Mouse (Mus musculus): ENCODE data around the gene Dhx15. TPM values are rescaled to one million over a fixed set of nuclear protein-coding genes. Genes with fewer than 3 reads are reported as not detected.
A peak's percentile ranks its signal among the peaks of the same experiment; 100 is the strongest.
"Not testable (repeated sequence)": the region's sequence is repeated elsewhere in the genome, so short reads cannot be mapped to it uniquely, and the experiment has no call there.

Gene Dhx15
- polyA plus RNA-seq (2012; rRNA removed): 87.5 and 99.1 TPM in 2 replicates

DNA sequence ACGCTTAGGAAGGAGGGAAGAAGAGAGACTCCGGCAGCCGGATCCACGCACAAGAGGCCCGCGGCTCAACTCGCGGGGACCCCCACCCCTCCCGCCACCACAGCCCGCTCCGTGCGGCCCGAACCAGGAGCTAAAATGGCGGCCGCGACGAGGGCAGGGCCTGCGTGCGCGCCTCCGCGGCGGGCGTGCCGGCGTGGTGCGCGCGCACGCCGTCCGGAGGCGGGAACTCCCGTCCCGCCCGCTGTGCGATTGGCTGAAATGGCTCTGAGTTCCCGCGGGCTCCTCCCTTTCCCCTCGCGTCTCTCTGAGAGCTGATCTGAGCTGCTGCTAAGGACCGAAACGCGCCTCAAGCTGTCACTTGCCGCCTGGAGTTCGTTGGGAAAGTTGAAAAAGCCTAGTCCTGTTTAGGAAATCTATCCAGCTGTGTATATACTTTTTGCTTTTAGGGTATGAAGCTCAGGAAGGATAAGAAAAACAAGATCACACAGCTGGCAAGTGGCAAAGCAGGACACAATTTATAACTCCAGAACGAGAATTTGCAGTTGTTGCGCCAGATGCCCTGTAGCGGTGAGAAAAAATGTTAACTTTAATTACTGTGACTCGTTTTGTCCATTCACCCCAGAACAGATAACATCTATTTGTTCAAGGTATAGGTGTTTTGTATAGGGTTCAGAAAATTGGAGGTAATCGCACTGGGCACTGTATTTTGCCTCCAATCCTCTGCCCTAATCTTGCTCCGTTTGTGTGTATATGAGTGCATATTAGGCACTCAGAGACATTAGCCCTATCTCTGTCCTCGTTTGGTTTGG lies at the start of gene Dhx15:
Dhx15 (minus strand) TSS at position 144 of the 809 bp plus-strand sequence.
- peak; percentile 87 for DNase-seq (ENCODE audit: low spot score)

DNA sequence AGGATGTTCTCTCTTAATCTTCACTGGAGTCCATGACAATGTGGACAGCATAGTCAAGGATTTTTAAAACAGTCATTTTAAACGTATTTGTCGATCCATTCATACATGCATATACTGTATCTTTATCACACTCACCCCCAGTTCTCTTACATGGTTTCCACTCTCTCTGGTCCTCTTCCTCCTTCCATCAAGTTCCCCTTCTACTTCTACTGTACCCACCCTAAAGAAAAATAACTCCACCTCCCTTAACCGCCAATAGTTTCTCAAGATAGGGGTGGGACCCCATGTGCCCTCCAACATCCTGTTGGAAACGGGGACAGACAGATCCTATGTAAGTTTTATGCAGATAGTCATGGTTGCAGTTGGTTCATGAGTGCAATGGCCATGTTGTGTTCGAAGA lies 48.6 kb upstream of the Dhx15 start:
- DNase-seq (ENCODE audit: low spot score): no peak

GRCm38 (mm10) chr5:52237956-52238735 lies 47.8 kb upstream of the Dhx15 start:
- DNase-seq (ENCODE audit: low spot score): no peak

GRCm38 (mm10) chr5:52236585-52236984 lies 46.3 kb upstream of the Dhx15 start:
- not testable (repeated sequence) for DNase-seq (ENCODE audit: low spot score)

- DNase-seq (ENCODE audit: low spot score): no peak
Measured at GRCm38 (mm10) chr5:52234570-52234969, 44.3 kb upstream of the Dhx15 start.

DNA sequence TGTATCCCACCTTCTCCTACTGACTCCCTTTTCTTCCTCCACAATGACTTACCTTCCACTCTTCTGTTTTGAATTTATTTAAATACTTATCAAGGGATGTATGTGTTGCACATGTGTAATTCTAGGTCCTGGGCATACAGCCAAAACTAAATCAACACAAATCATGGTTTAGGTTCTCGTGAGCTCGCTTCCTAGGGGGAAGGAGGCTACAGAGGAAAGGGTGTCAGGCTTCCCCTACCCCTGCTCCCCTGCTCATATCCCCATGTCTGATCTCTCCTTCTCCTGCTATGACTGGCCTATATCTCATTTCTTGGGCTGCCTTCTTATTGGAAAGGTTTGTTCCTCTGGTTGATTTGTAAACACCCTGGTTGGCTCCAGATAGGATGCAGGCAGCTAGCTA lies 43.6 kb upstream of the Dhx15 start:
- DNase-seq (ENCODE audit: low spot score): no peak

DNA sequence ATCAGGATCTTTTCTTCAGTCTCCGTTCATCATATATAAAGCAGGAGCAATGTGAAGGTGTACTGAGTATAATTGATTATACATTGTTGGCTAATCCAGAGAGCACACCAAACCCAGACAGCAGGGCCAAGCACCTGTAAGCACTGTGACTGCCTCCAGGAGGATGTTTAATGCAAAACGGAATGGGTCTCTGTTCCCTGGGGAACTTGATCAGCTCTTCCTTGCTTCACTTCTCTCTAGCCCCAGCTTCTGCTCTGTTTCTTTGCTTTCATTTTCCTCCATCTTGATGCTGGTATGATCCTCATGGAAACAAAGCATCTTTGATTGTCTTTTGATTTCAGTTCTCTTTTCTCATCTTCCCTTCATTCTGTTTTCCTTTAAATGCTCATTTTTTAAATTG lies 42.3 kb upstream of the Dhx15 start:
- no peak for DNase-seq (ENCODE audit: low spot score)

DNA sequence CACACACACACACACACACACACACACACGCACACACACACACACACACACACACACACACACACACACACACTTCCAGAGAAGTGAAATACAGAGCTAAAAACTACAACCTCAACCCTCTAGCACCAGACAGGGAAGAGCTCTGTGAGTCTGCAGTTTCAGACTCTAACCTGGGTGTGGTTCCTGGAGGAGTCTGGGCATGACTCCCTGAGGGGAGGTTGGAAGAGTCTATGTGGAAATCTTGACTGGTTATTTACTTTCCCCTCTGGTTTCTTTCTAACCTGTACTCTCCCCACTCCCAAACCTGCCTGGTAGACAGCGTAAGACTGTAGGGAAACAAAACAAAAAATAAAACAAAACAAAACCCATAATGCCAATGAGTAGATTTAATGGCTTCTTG lies 41.9 kb upstream of the Dhx15 start:
- DNase-seq (ENCODE audit: low spot score): no peak

- no peak for DNase-seq (ENCODE audit: low spot score)
Measured at GRCm38 (mm10) chr5:52230466-52230865, 40.2 kb upstream of the Dhx15 start.

DNA sequence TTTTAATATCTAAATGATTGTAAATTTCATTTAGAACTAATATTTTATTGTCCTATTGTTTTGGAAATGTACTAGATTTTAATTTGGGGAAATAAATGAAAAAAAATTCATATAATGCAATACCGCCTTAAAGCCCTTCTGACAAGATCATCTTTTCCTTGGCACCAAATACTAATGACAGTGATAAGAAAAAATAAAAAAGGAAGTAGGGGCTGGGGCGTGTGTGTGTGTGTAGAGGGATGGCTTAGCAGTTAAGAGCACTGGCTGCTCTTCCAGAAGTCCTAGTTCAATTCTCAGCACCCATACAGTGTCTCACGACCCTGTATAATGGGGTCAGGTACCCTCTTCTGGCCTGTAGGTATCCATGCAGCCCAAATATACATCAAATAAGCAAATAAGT lies 36.4 kb upstream of the Dhx15 start:
- no peak for DNase-seq (ENCODE audit: low spot score)

GRCm38 (mm10) chr5:52221596-52221995 lies 31.3 kb upstream of the Dhx15 start:
- no peak for DNase-seq (ENCODE audit: low spot score)

GRCm38 (mm10) chr5:52220013-52220804 lies 29.9 kb upstream of the Dhx15 start:
- no peak for DNase-seq (ENCODE audit: low spot score)

- DNase-seq (ENCODE audit: low spot score): no peak
Measured at GRCm38 (mm10) chr5:52218238-52218637, 27.9 kb upstream of the Dhx15 start.

GRCm38 (mm10) chr5:52213143-52213900 lies 23.0 kb upstream of the Dhx15 start:
- no peak for DNase-seq (ENCODE audit: low spot score)

DNA sequence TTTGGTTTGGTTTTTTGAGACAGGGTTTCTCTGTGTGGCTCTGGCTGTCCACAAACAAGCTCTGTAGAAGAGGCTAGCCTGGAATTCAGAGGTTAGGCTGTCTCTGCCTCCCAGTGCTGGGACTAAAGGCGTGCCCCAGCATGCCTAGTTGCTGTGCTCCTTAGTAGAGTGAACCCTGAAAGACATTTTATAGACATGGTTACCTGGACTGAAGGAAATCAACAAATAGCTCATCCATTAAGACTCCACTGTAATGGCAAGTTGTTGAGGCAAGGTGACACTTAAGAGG lies 810 bp upstream of the Dhx15 start:
- DNase-seq (ENCODE audit: low spot score): no peak

- no peak for DNase-seq (ENCODE audit: low spot score)
Measured at GRCm38 (mm10) chr5:52189664-52190365, 499 bp downstream of the Dhx15 start.

- DNase-seq (ENCODE audit: low spot score): no peak
Measured at GRCm38 (mm10) chr5:52188206-52188605, 2.1 kb downstream of the Dhx15 start.

GRCm38 (mm10) chr5:52177326-52177725 lies 13.0 kb downstream of the Dhx15 start:
- no peak for DNase-seq (ENCODE audit: low spot score)

GRCm38 (mm10) chr5:52168468-52168867 lies 21.8 kb downstream of the Dhx15 start:
- no peak for DNase-seq (ENCODE audit: low spot score)

DNA sequence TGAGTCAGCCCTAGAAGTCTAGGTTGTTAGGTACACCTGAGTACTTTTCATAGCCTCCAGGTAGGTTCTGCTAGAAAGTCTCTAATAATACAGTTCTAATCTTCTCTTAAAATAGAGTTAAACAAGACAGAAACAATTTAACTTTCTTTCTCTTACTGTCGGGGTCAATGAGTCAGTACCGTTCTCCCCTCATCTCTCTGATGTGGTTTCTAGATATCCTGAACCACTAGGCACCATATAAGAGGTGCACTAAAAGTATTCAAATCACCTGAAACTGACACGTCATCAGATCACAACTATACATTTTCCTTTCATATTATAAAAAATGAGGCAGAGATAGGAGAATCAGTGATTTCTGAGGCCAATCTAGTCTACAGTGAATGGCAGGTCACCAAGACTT lies 41.2 kb downstream of the Dhx15 start:
- DNase-seq (ENCODE audit: low spot score): no peak

GRCm38 (mm10) chr5:52147141-52147540 lies 43.2 kb downstream of the Dhx15 start:
- DNase-seq (ENCODE audit: low spot score): no peak

Measured in urinary bladder, adult 2 months (tissue).